Mouse (Mus musculus) macrophage (primary cell): ENCODE measurements around the gene Osbpl6. TPM values are rescaled to one million over a fixed set of nuclear protein-coding genes. Genes with fewer than 3 reads are reported as not detected.

ENCODE experiments used
- H3K27ac ChIP-seq: fragments of 350-480 bp; formaldehyde crosslinking; 2 replicates; pipeline ENCODE4 v1.9.0; 2021
- H3K36me3 ChIP-seq: fragments of 350-480 bp; formaldehyde crosslinking; 2 replicates; pipeline ENCODE4 v1.9.0; 2021; ENCODE audit errors: inconsistent target
- H3K4me3 ChIP-seq: fragments of 350-480 bp; formaldehyde crosslinking; 2 replicates; pipeline ENCODE4 v1.9.0; 2021; ENCODE audit errors: inconsistent target
- H3K79me2 ChIP-seq: fragments of 350-480 bp; formaldehyde crosslinking; 2 replicates; pipeline ENCODE4 v1.9.0; 2021; ENCODE audit errors: inconsistent target
- WGBS: methylation state at CpG from one replicate; pipeline ENCODE4 v1.1.7; 2026; ENCODE audit warnings: inconsistent platforms; ENCODE audit not compliant: missing documents; 5-methylcytosine and 5-hydroxymethylcytosine counted together
- polyA plus RNA-seq: library from polyadenylated mRNA; stranded (reverse); fragments of 250-400 nt; gene quantifications from 3 replicates; pipeline ENCODE4 v1.2.4, GENCODE M21; 2018; ENCODE audit warnings: inconsistent platforms

Gene Osbpl6
- polyA plus RNA-seq, 1 experiment from 2014 or later = not detected

DNA sequence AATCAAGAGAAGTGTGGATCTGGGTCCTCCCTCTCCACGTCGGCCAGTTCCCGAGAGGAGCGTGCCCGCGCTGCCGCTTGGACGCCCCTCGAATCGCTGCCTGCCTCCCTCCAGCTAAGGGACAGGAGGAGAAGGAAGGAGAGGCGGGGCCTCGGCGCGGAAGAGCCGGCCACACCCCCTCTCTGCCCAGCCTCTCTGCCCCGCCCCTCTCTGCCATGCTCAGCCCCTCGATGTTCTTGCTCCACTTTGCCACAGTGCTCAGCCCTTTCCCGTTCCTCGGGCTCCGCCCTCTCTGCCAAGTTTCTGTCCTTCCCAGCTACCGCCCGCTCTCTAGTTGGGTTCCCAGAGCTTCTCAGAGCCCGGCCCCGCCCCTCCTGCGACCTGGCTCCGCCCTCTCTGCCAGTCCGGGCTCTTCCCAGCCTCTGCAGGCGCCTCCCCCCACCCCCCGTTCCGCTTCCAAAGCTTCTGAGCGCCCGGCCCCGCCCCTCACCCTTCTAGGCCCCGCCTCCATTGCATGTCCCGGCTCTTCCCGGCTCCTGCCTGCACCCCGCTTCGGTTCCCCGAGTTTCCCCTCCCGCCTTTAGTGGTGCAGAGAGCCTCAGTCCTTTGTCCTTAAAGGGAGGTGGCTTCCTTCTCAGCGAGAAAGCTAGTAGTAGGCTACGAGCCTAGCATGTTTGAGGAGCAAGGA is 241.7 kb downstream of the Osbpl6 start, which contains the start of the genes Prkra and Pjvk:
Gene Prkra (minus strand): TSS at position 133 of the 688 bp plus-strand sequence.
Gene Pjvk (plus strand): TSS at position 594 of the 688 bp plus-strand sequence.
- H3K4me3 ChIP-seq = peak within 1 kb of the TSS; percentile 47
- 0 out of 2 replicates have a peak, but pooled peaks cover under 1% of the 10 kb centered on the region for H3K36me3 ChIP-seq
- no peaks in the 10 kb centered on the region for H3K79me2 ChIP-seq
- peak within 1 kb of the TSS; percentile 46 for H3K27ac ChIP-seq
- WGBS = 2% methylated on average over 30 of the region's 42 CpGs

DNA sequence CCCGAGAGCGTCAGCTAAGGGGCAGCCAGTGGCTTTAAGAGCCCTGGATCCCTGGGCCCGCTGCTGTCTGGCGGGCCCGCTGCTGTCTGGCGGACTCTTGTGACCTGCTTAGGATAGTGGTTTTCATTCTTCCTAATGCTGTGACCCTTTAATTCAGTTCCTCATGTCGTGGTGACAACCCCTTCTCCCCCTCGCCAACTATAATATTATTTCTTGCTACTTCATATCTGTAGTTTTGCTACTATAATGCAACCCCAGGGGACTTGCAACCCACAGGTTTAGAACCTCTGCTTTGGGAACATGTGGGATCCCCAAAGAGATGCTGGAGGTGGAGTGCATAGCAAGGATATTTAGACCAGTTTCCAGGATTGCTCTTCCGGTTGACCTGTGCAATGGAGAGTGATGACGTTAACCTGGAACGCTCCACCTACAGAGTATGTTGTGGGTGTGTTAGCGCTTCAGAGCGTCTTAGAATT is 242.4 kb downstream of the Osbpl6 start:
- Histone ChIP-seq H3K36me3 (no peaks in the 10 kb centered on the region), H3K27ac (peak overlapping the region; percentile 46), H3K79me2 (no peaks in the 10 kb centered on the region), H3K4me3 (peak overlapping the region; percentile 16)
- WGBS = 37% methylated on average over 13 of the region's 13 CpGs

Other genes starting within 250 kb of the Osbpl6 start
- not detected in 3 replicates for gene Pde11a, start 67.7 kb upstream of the Osbpl6 start, polyA plus RNA-seq
- gene Cyct, start 46.1 kb upstream of the Osbpl6 start, polyA plus RNA-seq = not detected in 3 replicates
- 23.1 to 30.3 TPM (median 26.4 TPM) in 3 replicates for gene Rbm45, start 36.5 kb upstream of the Osbpl6 start, polyA plus RNA-seq
- gene Prkra, start 241.5 kb downstream of the Osbpl6 start, polyA plus RNA-seq = 25.1 to 25.9 TPM (median 25.2 TPM) in 3 replicates
- 0.33 TPM in 1 of 3 replicates, not detected in the others for gene Pjvk, start 242.0 kb downstream of the Osbpl6 start, polyA plus RNA-seq